Mouse (Mus musculus) intestine, embryonic 15.5 days (tissue): Measurements from ENCODE around the gene Mpdu1. TPM values are rescaled to one million over a fixed set of nuclear protein-coding genes. Genes with fewer than 3 reads are reported as not detected.

Experiments used
- ATAC-seq: fragments of 200-750 bp; cut with Nextera tagmentation; 2 replicates; pipeline ENCODE4 v1.8.0; 2017; ENCODE audit warnings: moderate TSS enrichment, moderate library complexity
- H3K27ac ChIP-seq: fragments of 300-500 bp; sonication (generic); 2 replicates; pipeline ENCODE4 v1.5.1; 2015; ENCODE audit warnings: mild to moderate bottlenecking, inconsistent platforms
- H3K27me3 ChIP-seq: fragments of 300-500 bp; sonication (generic); replicated peaks from 2 replicates; pipeline ENCODE4 v1.6.1; 2015; ENCODE audit warnings: inconsistent platforms
- H3K36me3 ChIP-seq: fragments of 300-500 bp; sonication (generic); 2 replicates; pipeline ENCODE4 v1.6.1; 2015; ENCODE audit warnings: inconsistent platforms
- H3K4me1 ChIP-seq: fragments of 300-500 bp; sonication (generic); replicated peaks from 2 replicates; pipeline ENCODE4 v1.6.1; 2015; ENCODE audit warnings: inconsistent platforms
- H3K4me2 ChIP-seq: fragments of 300-500 bp; sonication (generic); replicated peaks from 2 replicates; pipeline ENCODE4 v1.6.1; 2015; ENCODE audit warnings: mild to moderate bottlenecking, inconsistent platforms
- H3K4me3 ChIP-seq: fragments of 300-500 bp; sonication (generic); replicated peaks from 2 replicates; pipeline ENCODE4 v1.5.1; 2015; ENCODE audit warnings: inconsistent platforms
- H3K9ac ChIP-seq: fragments of 300-500 bp; sonication (generic); 2 replicates; pipeline ENCODE4 v1.6.1; 2015; ENCODE audit warnings: inconsistent platforms
- H3K9me3 ChIP-seq: fragments of 300-500 bp; sonication (generic); 2 replicates; pipeline ENCODE4 v1.6.1; 2016; ENCODE audit warnings: inconsistent platforms
- WGBS: fragments of 180-500 bp; shearing (Covaris S2); methylation state at CpG from one replicate; pipeline ENCODE4 v1.1.7; 2015; 5-methylcytosine and 5-hydroxymethylcytosine counted together
- polyA plus RNA-seq: library from polyadenylated mRNA; unstranded; fragments of >200 nt; fragmentation: Nextera tagmentation; extraction: Ambion mirVana; gene quantifications from 2 replicates; pipeline ENCODE4 v1.2.1, GENCODE M21; 2015

Gene Mpdu1
- polyA plus RNA-seq, 1 experiment from 2014 or later, result 60.9 TPM

GRCm38 (mm10) chr11:69671726-69672124 is 9.3 kb upstream of the Mpdu1 start:
- Histone ChIP-seq H3K27me3 (no peaks in the 10 kb centered on the region), H3K4me3 (peak overlapping the region; percentile 77), H3K9me3 (no peaks in the 10 kb centered on the region), H3K4me2 (no peak overlapping the region; the same call in 1 of the 2 replicates), H3K36me3 (peaks cover 41% of the 10 kb centered on the region), H3K9ac (peak overlapping the region; percentile 97), H3K27ac (peak overlapping the region; percentile 89), H3K4me1 (peaks cover 12% of the 10 kb centered on the region)
- ATAC-seq, result peak; percentile 14
- WGBS, result under 1% methylated on average over 43 of the region's 43 CpGs

- Histone ChIP-seq H3K9me3 (no peaks in the 10 kb centered on the region), H3K27me3 (no peaks in the 10 kb centered on the region), H3K27ac (peak overlapping the region; percentile 89), H3K36me3 (peaks cover 41% of the 10 kb centered on the region), H3K9ac (peak overlapping the region; percentile 97), H3K4me2 (peak overlapping the region; percentile 56), H3K4me3 (peak overlapping the region; percentile 77), H3K4me1 (peaks cover 12% of the 10 kb centered on the region)
- under 1% methylated on average over 61 of the region's 61 CpGs for WGBS
- ATAC-seq, result peak; percentile 79
Observed at GRCm38 (mm10) chr11:69670786-69671725, 8.6 kb upstream of the Mpdu1 start.

GRCm38 (mm10) chr11:69666665-69667005 is 4.2 kb upstream of the Mpdu1 start:
- Histone ChIP-seq H3K9me3 (no peaks in the 10 kb centered on the region), H3K27me3 (no peaks in the 10 kb centered on the region), H3K9ac (no peak overlapping the region), H3K4me1 (peaks cover 16% of the 10 kb centered on the region), H3K4me2 (no peak overlapping the region), H3K4me3 (no peak overlapping the region), H3K36me3 (peaks cover 32% of the 10 kb centered on the region), H3K27ac (peak overlapping the region; percentile 42; the same call in 1 of the 2 replicates)
- ATAC-seq, result no peak
- 83% methylated on average over 3 of the region's 3 CpGs for WGBS

- ATAC-seq, result peak; percentile 13; the same call in 1 of the 2 replicates
- peak within 1 kb of the TSS; percentile 42 for H3K27ac ChIP-seq
- H3K4me3 ChIP-seq, result no peak within 1 kb of the TSS
- H3K9ac ChIP-seq, result no peak within 1 kb of the TSS
- WGBS, result 32% methylated on average over 7 of the region's 7 CpGs
- H3K4me1 ChIP-seq, result peaks cover 20% of the 10 kb centered on the region
- no peaks in the 10 kb centered on the region for H3K27me3 ChIP-seq
- 0 out of 2 replicates have a peak within 1 kb of the TSS, but pooled peaks have one; percentile 3 for H3K4me2 ChIP-seq
- peaks cover 32% of the 10 kb centered on the region for H3K36me3 ChIP-seq
- no peaks in the 10 kb centered on the region for H3K9me3 ChIP-seq
Observed at GRCm38 (mm10) chr11:69665961-69666664, 3.7 kb upstream of the Mpdu1 start, which contains the start of gene Cd68. Gene Cd68, minus strand, starts transcription at chr11:69666153.

- Histone ChIP-seq H3K9ac (no peak overlapping the region), H3K27me3 (no peaks in the 10 kb centered on the region), H3K36me3 (peaks cover 32% of the 10 kb centered on the region), H3K4me3 (no peak overlapping the region), H3K27ac (peak overlapping the region; percentile 42; the same call in 1 of the 2 replicates), H3K4me2 (0 out of 2 replicates have a peak overlapping the region, but pooled peaks have one; percentile 3), H3K4me1 (peaks cover 20% of the 10 kb centered on the region), H3K9me3 (no peaks in the 10 kb centered on the region)
- ATAC-seq, result no peak
- 67% methylated on average over 9 of the region's 9 CpGs for WGBS
Observed at GRCm38 (mm10) chr11:69665457-69665960, 3.1 kb upstream of the Mpdu1 start.

- no peaks in the 10 kb centered on the region for H3K9me3 ChIP-seq
- H3K4me1 ChIP-seq, result peaks cover 18% of the 10 kb centered on the region
- H3K36me3 ChIP-seq, result peaks cover 30% of the 10 kb centered on the region
- no peak overlapping the region for H3K9ac ChIP-seq
- no peak overlapping the region for H3K4me3 ChIP-seq
- no peak for ATAC-seq
- WGBS, result 87% methylated on average over 7 of the region's 7 CpGs
- no peak overlapping the region for H3K4me2 ChIP-seq
- H3K27ac ChIP-seq, result no peak overlapping the region
- no peaks in the 10 kb centered on the region for H3K27me3 ChIP-seq
Observed at GRCm38 (mm10) chr11:69664841-69665240, 2.4 kb upstream of the Mpdu1 start.

- Histone ChIP-seq H3K4me1 (peaks cover 10% of the 10 kb centered on the region), H3K4me3 (no peak overlapping the region), H3K27me3 (no peaks in the 10 kb centered on the region), H3K9me3 (no peaks in the 10 kb centered on the region), H3K36me3 (peaks cover 23% of the 10 kb centered on the region), H3K4me2 (no peak overlapping the region), H3K9ac (no peak overlapping the region), H3K27ac (no peak overlapping the region)
- ATAC-seq, result no peak
- 84% methylated on average over 6 of the region's 6 CpGs for WGBS
Observed at GRCm38 (mm10) chr11:69663795-69664194, 1.4 kb upstream of the Mpdu1 start.

- Histone ChIP-seq H3K27ac (peak overlapping the region; percentile 96), H3K36me3 (peaks cover 20% of the 10 kb centered on the region), H3K4me2 (peak overlapping the region; percentile 60), H3K4me3 (peak overlapping the region; percentile 39), H3K27me3 (no peaks in the 10 kb centered on the region), H3K9ac (peak overlapping the region; percentile 44), H3K9me3 (no peaks in the 10 kb centered on the region), H3K4me1 (peaks cover 10% of the 10 kb centered on the region)
- WGBS, result 66% methylated on average over 13 of the region's 13 CpGs
- peak; percentile 17; the same call in 1 of the 2 replicates for ATAC-seq
Observed at GRCm38 (mm10) chr11:69662967-69663671, 677 bp upstream of the Mpdu1 start.

GRCm38 (mm10) chr11:69661221-69661881 is 1.1 kb downstream of the Mpdu1 start:
- peaks cover 15% of the 10 kb centered on the region for H3K36me3 ChIP-seq
- no peaks in the 10 kb centered on the region for H3K9me3 ChIP-seq
- peak overlapping the region; percentile 60 for H3K4me2 ChIP-seq
- no peaks in the 10 kb centered on the region for H3K27me3 ChIP-seq
- peaks cover 10% of the 10 kb centered on the region for H3K4me1 ChIP-seq
- H3K27ac ChIP-seq, result peak overlapping the region; percentile 96
- H3K9ac ChIP-seq, result peak overlapping the region; percentile 44
- H3K4me3 ChIP-seq, result peak overlapping the region; percentile 39
- ATAC-seq, result no peak
- WGBS, result 76% methylated on average over 3 of the region's 3 CpGs

GRCm38 (mm10) chr11:69657462-69657881 is 5.0 kb downstream of the Mpdu1 start:
- Histone ChIP-seq H3K27ac (no peak overlapping the region), H3K9me3 (no peaks in the 10 kb centered on the region), H3K4me2 (no peak overlapping the region), H3K4me3 (no peak overlapping the region), H3K27me3 (no peaks in the 10 kb centered on the region), H3K9ac (no peak overlapping the region), H3K36me3 (peaks cover 25% of the 10 kb centered on the region), H3K4me1 (peaks cover 16% of the 10 kb centered on the region)
- ATAC-seq, result no peak
- whole genome bisulfite sequencing, result 82% methylated on average over 15 of the region's 15 CpGs
